Mouse (Mus musculus) macrophage (primary cell): ENCODE data around the gene Rnaseh2b. TPM values are rescaled to one million over a fixed set of nuclear protein-coding genes. Genes with fewer than 3 reads are reported as not detected.

Experiments
- H3K27ac ChIP-seq: fragments of 350-480 bp; formaldehyde crosslinking; 2 replicates; pipeline ENCODE4 v1.9.0; 2021
- H3K36me3 ChIP-seq: fragments of 350-480 bp; formaldehyde crosslinking; 2 replicates; pipeline ENCODE4 v1.9.0; 2021; ENCODE audit errors: inconsistent target
- H3K4me3 ChIP-seq: fragments of 350-480 bp; formaldehyde crosslinking; 2 replicates; pipeline ENCODE4 v1.9.0; 2021; ENCODE audit errors: inconsistent target
- H3K79me2 ChIP-seq: fragments of 350-480 bp; formaldehyde crosslinking; 2 replicates; pipeline ENCODE4 v1.9.0; 2021; ENCODE audit errors: inconsistent target
- WGBS: methylation state at CpG from one replicate; pipeline ENCODE4 v1.1.7; 2026; ENCODE audit warnings: inconsistent platforms; ENCODE audit not compliant: missing documents; 5-methylcytosine and 5-hydroxymethylcytosine counted together
- polyA plus RNA-seq: library from polyadenylated mRNA; stranded (reverse); fragments of 250-400 nt; gene quantifications from 3 replicates; pipeline ENCODE4 v1.2.4, GENCODE M21; 2018; ENCODE audit warnings: inconsistent platforms

Rnaseh2b gene
- polyA plus RNA-seq, 1 experiment from 2014 or later = 22.1 TPM

GRCm38 (mm10) chr14:62282974-62283373 lies 9.4 kb upstream of the Rnaseh2b start:
- no peaks in the 10 kb centered on the region for H3K36me3 ChIP-seq
- H3K27ac ChIP-seq = no peak overlapping the region
- no peak overlapping the region for H3K4me3 ChIP-seq
- no peaks in the 10 kb centered on the region for H3K79me2 ChIP-seq
- 91% methylated on average over 2 of the region's 2 CpGs for WGBS

- WGBS = 100% methylated on average over 3 of the region's 3 CpGs
- no peak overlapping the region for H3K4me3 ChIP-seq
- no peaks in the 10 kb centered on the region for H3K79me2 ChIP-seq
- H3K27ac ChIP-seq = no peak overlapping the region
- no peaks in the 10 kb centered on the region for H3K36me3 ChIP-seq
These were observed 3.7 kb upstream of the Rnaseh2b start for GRCm38 (mm10) chr14:62288731-62289130.

- H3K79me2 ChIP-seq = no peaks in the 10 kb centered on the region
- H3K36me3 ChIP-seq = no peaks in the 10 kb centered on the region
- H3K27ac ChIP-seq = no peak overlapping the region
- H3K4me3 ChIP-seq = no peak overlapping the region
- WGBS = 100% methylated on average over 1 of the region's 1 CpGs
These were observed 892 bp upstream of the Rnaseh2b start for GRCm38 (mm10) chr14:62291406-62291987.

- H3K4me3 ChIP-seq = no peak overlapping the region
- WGBS = 70% methylated on average over 3 of the region's 7 CpGs
- no peak overlapping the region for H3K27ac ChIP-seq
- H3K79me2 ChIP-seq = no peaks in the 10 kb centered on the region
- H3K36me3 ChIP-seq = no peaks in the 10 kb centered on the region
These were observed 262 bp upstream of the Rnaseh2b start for GRCm38 (mm10) chr14:62292166-62292487.

GRCm38 (mm10) chr14:62298808-62299207 lies 6.4 kb downstream of the Rnaseh2b start:
- H3K36me3 ChIP-seq = no peaks in the 10 kb centered on the region
- no peak overlapping the region for H3K27ac ChIP-seq
- H3K79me2 ChIP-seq = no peaks in the 10 kb centered on the region
- H3K4me3 ChIP-seq = no peak overlapping the region
- WGBS = 94% methylated on average over 1 of the region's 1 CpGs

- no peak overlapping the region for H3K27ac ChIP-seq
- H3K4me3 ChIP-seq = no peak overlapping the region
- WGBS = 95% methylated on average over 3 of the region's 3 CpGs
- H3K36me3 ChIP-seq = no peaks in the 10 kb centered on the region
- H3K79me2 ChIP-seq = no peaks in the 10 kb centered on the region
These were observed 7.6 kb downstream of the Rnaseh2b start for GRCm38 (mm10) chr14:62300031-62300430.

GRCm38 (mm10) chr14:62307555-62307954 lies 15.2 kb downstream of the Rnaseh2b start:
- Histone ChIP-seq H3K27ac (no peak overlapping the region), H3K79me2 (no peaks in the 10 kb centered on the region), H3K36me3 (no peaks in the 10 kb centered on the region), H3K4me3 (no peak overlapping the region)
- WGBS = no CpG with 5 or more reads among the region's 1 CpGs

GRCm38 (mm10) chr14:62309026-62309425 lies 16.6 kb downstream of the Rnaseh2b start:
- H3K79me2 ChIP-seq = no peaks in the 10 kb centered on the region
- 75% methylated on average over 2 of the region's 2 CpGs for WGBS
- H3K27ac ChIP-seq = no peak overlapping the region

GRCm38 (mm10) chr14:62311672-62312071 lies 19.3 kb downstream of the Rnaseh2b start:
- H3K79me2 ChIP-seq = no peaks in the 10 kb centered on the region
- H3K4me3 ChIP-seq = no peak overlapping the region
- WGBS = 100% methylated on average over 1 of the region's 1 CpGs
- no peaks in the 10 kb centered on the region for H3K36me3 ChIP-seq
- H3K27ac ChIP-seq = no peak overlapping the region

More at GRCm38 (mm10) chr14:62309026-62309425, 16.6 kb downstream of the Rnaseh2b start:
- Histone ChIP-seq H3K4me3 (no peak overlapping the region), H3K36me3 (no peaks in the 10 kb centered on the region)

GRCm38 (mm10) chr14:62322581-62323344 lies 30.4 kb downstream of the Rnaseh2b start:
- no peak overlapping the region for H3K27ac ChIP-seq
- 71% methylated on average over 6 of the region's 6 CpGs for WGBS
- H3K36me3 ChIP-seq = no peaks in the 10 kb centered on the region
- no peak overlapping the region for H3K4me3 ChIP-seq
- no peaks in the 10 kb centered on the region for H3K79me2 ChIP-seq

- 98% methylated on average over 5 of the region's 5 CpGs for WGBS
- H3K27ac ChIP-seq = no peak overlapping the region
- no peaks in the 10 kb centered on the region for H3K79me2 ChIP-seq
- H3K36me3 ChIP-seq = no peaks in the 10 kb centered on the region
- no peak overlapping the region for H3K4me3 ChIP-seq
These were observed 31.1 kb downstream of the Rnaseh2b start for GRCm38 (mm10) chr14:62323457-62323856.

- H3K36me3 ChIP-seq = no peaks in the 10 kb centered on the region
- 96% methylated on average over 5 of the region's 5 CpGs for WGBS
These were observed 32.6 kb downstream of the Rnaseh2b start for GRCm38 (mm10) chr14:62324943-62325342.

GRCm38 (mm10) chr14:62326026-62326425 lies 33.6 kb downstream of the Rnaseh2b start:
- Histone ChIP-seq H3K36me3 (no peaks in the 10 kb centered on the region), H3K27ac (no peak overlapping the region), H3K4me3 (no peak overlapping the region), H3K79me2 (no peaks in the 10 kb centered on the region)
- 94% methylated on average over 2 of the region's 3 CpGs for WGBS

More at GRCm38 (mm10) chr14:62324943-62325342, 32.6 kb downstream of the Rnaseh2b start:
- H3K79me2 ChIP-seq = no peaks in the 10 kb centered on the region
- H3K4me3 ChIP-seq = no peak overlapping the region
- H3K27ac ChIP-seq = no peak overlapping the region

- Histone ChIP-seq H3K27ac (no peak overlapping the region), H3K79me2 (no peaks in the 10 kb centered on the region), H3K36me3 (no peaks in the 10 kb centered on the region), H3K4me3 (no peak overlapping the region)
- WGBS = 75% methylated on average over 2 of the region's 2 CpGs
These were observed 34.8 kb downstream of the Rnaseh2b start for GRCm38 (mm10) chr14:62327171-62327570.

GRCm38 (mm10) chr14:62328606-62329005 lies 36.2 kb downstream of the Rnaseh2b start:
- WGBS = 75% methylated on average over 6 of the region's 6 CpGs
- Histone ChIP-seq H3K4me3 (no peak overlapping the region), H3K36me3 (no peaks in the 10 kb centered on the region), H3K27ac (no peak overlapping the region), H3K79me2 (peaks cover 13% of the 10 kb centered on the region)
